Mouse (Mus musculus) hindbrain, embryonic 12.5 days (tissue): ENCODE measurements around the gene Naa80. TPM values are rescaled to one million over a fixed set of nuclear protein-coding genes. Genes with fewer than 3 reads are reported as not detected.

Experiments used
- ATAC-seq: fragments of 200-750 bp; cut with Nextera tagmentation; 2 replicates; pipeline ENCODE4 v1.8.0; 2017; ENCODE audit warnings: moderate TSS enrichment; ENCODE audit not compliant: low FRiP score
- H3K27ac ChIP-seq: fragments of 300-500 bp; sonication (generic); 2 replicates; pipeline ENCODE4 v1.5.1; 2016; ENCODE audit warnings: mild to moderate bottlenecking
- H3K27me3 ChIP-seq: fragments of 300-500 bp; sonication (generic); 2 replicates; pipeline ENCODE4 v1.6.1; 2016; ENCODE audit warnings: mild to moderate bottlenecking
- H3K36me3 ChIP-seq: fragments of 300-500 bp; sonication (generic); 2 replicates; pipeline ENCODE4 v1.6.1; 2016; ENCODE audit warnings: mild to moderate bottlenecking
- H3K4me1 ChIP-seq: fragments of 300-500 bp; sonication (generic); 2 replicates; pipeline ENCODE4 v1.6.1; 2016
- H3K4me2 ChIP-seq: fragments of 300-500 bp; sonication (generic); replicated peaks from 2 replicates; pipeline ENCODE4 v1.6.1; 2016; ENCODE audit warnings: mild to moderate bottlenecking
- H3K4me3 ChIP-seq: fragments of 300-500 bp; sonication (generic); 2 replicates; pipeline ENCODE4 v1.5.1; 2016; ENCODE audit warnings: mild to moderate bottlenecking
- H3K9ac ChIP-seq: fragments of 300-500 bp; sonication (generic); 2 replicates; pipeline ENCODE4 v1.6.1; 2016; ENCODE audit warnings: mild to moderate bottlenecking, moderate library complexity
- H3K9me3 ChIP-seq: fragments of 300-500 bp; sonication (generic); replicated peaks from 2 replicates; pipeline ENCODE4 v1.6.1; 2016; ENCODE audit warnings: mild to moderate bottlenecking
- WGBS: fragments of 180-500 bp; shearing (Covaris S2); methylation state at CpG from one replicate; pipeline ENCODE4 v1.1.7; 2016; 5-methylcytosine and 5-hydroxymethylcytosine counted together
- polyA plus RNA-seq: library from polyadenylated mRNA; unstranded; fragments of >200 nt; fragmentation: Nextera tagmentation; extraction: Ambion mirVana; gene quantifications from 2 replicates; pipeline ENCODE4 v1.2.1, GENCODE M21; 2016

Gene Naa80
- polyA plus RNA-seq, 1 experiment from 2014 or later: 13.5 TPM

GRCm38 (mm10) chr9:107593101-107593976, 14.7 kb downstream of the Naa80 start:
- ATAC-seq: no peak
- no peaks in the 10 kb centered on the region for H3K9me3 ChIP-seq
- H3K4me2 ChIP-seq: no peak overlapping the region
- H3K27ac ChIP-seq: no peak overlapping the region
- H3K4me3 ChIP-seq: no peak overlapping the region
- no peak overlapping the region for H3K9ac ChIP-seq
- WGBS: 81% methylated on average over 11 of the region's 11 CpGs
- peaks cover 41% of the 10 kb centered on the region for H3K36me3 ChIP-seq
- no peaks in the 10 kb centered on the region; the same call in 1 of the 2 replicates for H3K27me3 ChIP-seq
- H3K4me1 ChIP-seq: peaks cover 8% of the 10 kb centered on the region

GRCm38 (mm10) chr9:107594281-107595062, 15.8 kb downstream of the Naa80 start:
- Histone ChIP-seq H3K4me2 (no peak overlapping the region), H3K27ac (no peak overlapping the region), H3K9ac (no peak overlapping the region), H3K36me3 (peaks cover 41% of the 10 kb centered on the region), H3K27me3 (no peaks in the 10 kb centered on the region; the same call in 1 of the 2 replicates), H3K9me3 (no peaks in the 10 kb centered on the region), H3K4me3 (no peak overlapping the region), H3K4me1 (no peaks in the 10 kb centered on the region)
- ATAC-seq: no peak
- WGBS: 74% methylated on average over 8 of the region's 8 CpGs

GRCm38 (mm10) chr9:107596619-107597569, 18.2 kb downstream of the Naa80 start:
- H3K4me3 ChIP-seq: no peak overlapping the region
- ATAC-seq: no peak
- H3K27ac ChIP-seq: no peak overlapping the region
- H3K36me3 ChIP-seq: peaks cover 19% of the 10 kb centered on the region
- H3K4me2 ChIP-seq: no peak overlapping the region
- H3K9ac ChIP-seq: no peak overlapping the region
- no peaks in the 10 kb centered on the region for H3K9me3 ChIP-seq
- 88% methylated on average over 11 of the region's 11 CpGs for WGBS
- H3K27me3 ChIP-seq: peaks cover 4% of the 10 kb centered on the region; the same call in 1 of the 2 replicates
- no peaks in the 10 kb centered on the region for H3K4me1 ChIP-seq

- WGBS: 82% methylated on average over 5 of the region's 5 CpGs
- Histone ChIP-seq H3K9ac (no peak overlapping the region), H3K4me3 (no peak overlapping the region), H3K27me3 (peaks cover 4% of the 10 kb centered on the region; the same call in 1 of the 2 replicates), H3K27ac (no peak overlapping the region), H3K9me3 (no peaks in the 10 kb centered on the region), H3K4me2 (no peak overlapping the region), H3K4me1 (peaks cover 8% of the 10 kb centered on the region; the same call in 1 of the 2 replicates), H3K36me3 (peaks cover 4% of the 10 kb centered on the region)
- no peak for ATAC-seq
Observed at GRCm38 (mm10) chr9:107598385-107598784, 19.7 kb downstream of the Naa80 start.

GRCm38 (mm10) chr9:107599433-107599832, 20.7 kb downstream of the Naa80 start:
- no peak overlapping the region for H3K27ac ChIP-seq
- H3K4me3 ChIP-seq: no peak overlapping the region
- no peak overlapping the region for H3K4me2 ChIP-seq
- H3K9ac ChIP-seq: no peak overlapping the region
- H3K4me1 ChIP-seq: peaks cover 13% of the 10 kb centered on the region
- no peaks in the 10 kb centered on the region; the same call in 1 of the 2 replicates for H3K36me3 ChIP-seq
- H3K9me3 ChIP-seq: no peaks in the 10 kb centered on the region
- peaks cover 4% of the 10 kb centered on the region; the same call in 1 of the 2 replicates for H3K27me3 ChIP-seq
- 89% methylated on average over 9 of the region's 9 CpGs for WGBS
- no peak for ATAC-seq

GRCm38 (mm10) chr9:107599842-107600241, 21.2 kb downstream of the Naa80 start:
- Histone ChIP-seq H3K4me3 (no peak overlapping the region), H3K4me2 (no peak overlapping the region), H3K27me3 (peaks cover 4% of the 10 kb centered on the region; the same call in 1 of the 2 replicates), H3K9me3 (no peaks in the 10 kb centered on the region), H3K27ac (no peak overlapping the region), H3K4me1 (peaks cover 17% of the 10 kb centered on the region), H3K9ac (0 out of 2 replicates have a peak overlapping the region, but pooled peaks have one; percentile 6), H3K36me3 (no peaks in the 10 kb centered on the region)
- 76% methylated on average over 14 of the region's 14 CpGs for whole genome bisulfite sequencing
- ATAC-seq: no peak

GRCm38 (mm10) chr9:107600745-107601144, 22.1 kb downstream of the Naa80 start:
- no peak for ATAC-seq
- 76% methylated on average over 12 of the region's 12 CpGs for WGBS
- no peaks in the 10 kb centered on the region for H3K36me3 ChIP-seq

GRCm38 (mm10) chr9:107601275-107601674, 22.6 kb downstream of the Naa80 start:
- no peaks in the 10 kb centered on the region for H3K36me3 ChIP-seq
- H3K4me1 ChIP-seq: peaks cover 25% of the 10 kb centered on the region
- H3K27me3 ChIP-seq: peaks cover 4% of the 10 kb centered on the region; the same call in 1 of the 2 replicates
- H3K4me3 ChIP-seq: no peak overlapping the region
- H3K9me3 ChIP-seq: no peaks in the 10 kb centered on the region
- 89% methylated on average over 11 of the region's 11 CpGs for WGBS
- no peak overlapping the region for H3K27ac ChIP-seq
- no peak overlapping the region for H3K4me2 ChIP-seq
- no peak overlapping the region for H3K9ac ChIP-seq
- ATAC-seq: no peak

More at GRCm38 (mm10) chr9:107600745-107601144, 22.1 kb downstream of the Naa80 start:
- no peaks in the 10 kb centered on the region for H3K9me3 ChIP-seq
- no peak overlapping the region for H3K27ac ChIP-seq
- H3K9ac ChIP-seq: no peak overlapping the region
- no peak overlapping the region for H3K4me3 ChIP-seq
- peaks cover 4% of the 10 kb centered on the region; the same call in 1 of the 2 replicates for H3K27me3 ChIP-seq
- peaks cover 24% of the 10 kb centered on the region for H3K4me1 ChIP-seq
- H3K4me2 ChIP-seq: no peak overlapping the region

GRCm38 (mm10) chr9:107602068-107602648, 23.5 kb downstream of the Naa80 start:
- 12% methylated on average over 10 of the region's 10 CpGs for WGBS
- H3K4me1 ChIP-seq: peaks cover 33% of the 10 kb centered on the region
- peak; percentile 68; the same call in 1 of the 2 replicates for ATAC-seq
- H3K9ac ChIP-seq: no peak overlapping the region
- H3K27ac ChIP-seq: 0 out of 2 replicates have a peak overlapping the region, but pooled peaks have one; percentile 9
- H3K27me3 ChIP-seq: peaks cover 4% of the 10 kb centered on the region; the same call in 1 of the 2 replicates
- H3K4me3 ChIP-seq: no peak overlapping the region
- H3K36me3 ChIP-seq: no peaks in the 10 kb centered on the region
- no peaks in the 10 kb centered on the region for H3K9me3 ChIP-seq
- H3K4me2 ChIP-seq: no peak overlapping the region

- no peak overlapping the region for H3K9ac ChIP-seq
- no peak overlapping the region for H3K4me3 ChIP-seq
- peaks cover 44% of the 10 kb centered on the region for H3K4me1 ChIP-seq
- H3K27me3 ChIP-seq: peaks cover 6% of the 10 kb centered on the region; the same call in 1 of the 2 replicates
- 77% methylated on average over 6 of the region's 6 CpGs for WGBS
- ATAC-seq: no peak
- H3K36me3 ChIP-seq: no peaks in the 10 kb centered on the region
- H3K4me2 ChIP-seq: no peak overlapping the region
- H3K27ac ChIP-seq: no peak overlapping the region
- no peaks in the 10 kb centered on the region for H3K9me3 ChIP-seq
Observed at GRCm38 (mm10) chr9:107603251-107603650, 24.6 kb downstream of the Naa80 start.
